Mouse (Mus musculus): ENCODE results near the gene Pnkp. TPM values are rescaled to one million over a fixed set of nuclear protein-coding genes. Genes with fewer than 3 reads are reported as not detected.

Pnkp gene
- polyA plus RNA-seq, 1 experiment from 2014 or later: 28.0 TPM

DNA sequence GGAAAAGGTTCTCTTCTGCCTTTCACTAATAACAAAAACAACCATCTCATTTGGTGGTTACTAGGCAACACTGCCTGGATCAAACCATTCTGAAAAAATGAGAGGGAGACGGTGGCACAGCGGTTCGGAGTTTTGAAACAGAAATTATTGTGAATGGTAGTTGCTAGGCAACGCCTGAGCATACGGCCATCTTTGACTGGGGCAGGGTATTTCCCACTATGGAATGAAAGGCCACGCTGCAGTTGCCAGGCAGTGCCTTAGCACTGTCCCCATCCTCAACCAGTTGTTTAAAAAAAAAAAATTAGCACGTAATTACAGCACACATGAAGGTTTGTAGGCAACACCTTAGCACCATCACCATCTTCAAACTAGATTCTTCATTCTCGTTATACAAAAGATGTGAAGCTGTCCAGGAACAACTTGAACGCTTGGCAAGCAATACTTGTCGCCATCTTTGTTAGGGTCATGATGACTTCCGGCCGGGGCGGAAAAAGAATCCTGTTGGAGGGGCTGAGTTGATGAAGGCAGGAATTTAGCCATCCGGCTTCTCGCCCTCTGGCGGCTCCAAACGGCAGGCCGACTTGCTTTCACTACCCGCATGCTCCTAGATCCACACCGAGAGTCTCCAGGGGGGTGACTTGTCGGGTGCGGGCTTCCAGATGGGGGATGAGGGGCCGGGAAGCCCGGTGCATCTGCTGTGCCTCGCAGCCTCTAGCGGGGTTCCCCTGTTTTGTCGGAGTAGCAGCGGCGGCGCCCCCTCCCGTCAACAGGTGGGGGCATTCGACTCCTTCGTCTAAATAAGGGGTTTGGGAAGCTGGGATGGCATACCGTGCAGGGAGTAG is 38.9 kb downstream of the Pnkp start, which contains the start of gene Fuz:
TSS of gene Fuz (plus strand) at position 487 of the 842 bp plus-strand sequence.
- Histone ChIP-seq H3K4me1 (ENCODE audit: control insufficient read depth, insufficient read depth, low read length) (peaks cover 29% of the 10 kb centered on the region), H3K27me3 (ENCODE audit: control insufficient read depth, insufficient read depth, low read length) (no peaks in the 10 kb centered on the region), H3K36me3 (ENCODE audit: control insufficient read depth, insufficient read depth) (no peaks in the 10 kb centered on the region; the same call in 1 of the 2 replicates), H3K27ac (ENCODE audit: low read length) (peak within 1 kb of the TSS; percentile 91), H3K4me3 (ENCODE audit: low read length) (peak within 1 kb of the TSS; percentile 75), H3K9ac (ENCODE audit: low read length) (peak within 1 kb of the TSS; percentile 88), H3K4me2 (ENCODE audit: low read depth, low read length) (peak within 1 kb of the TSS; percentile 70), H3K9me3 (replicated peaks; ENCODE audit: control insufficient read depth, low read length) (no peaks in the 10 kb centered on the region)
- ATAC-seq (replicated peaks; ENCODE audit: extremely low read depth, insufficient read depth, low FRiP score): peak; percentile 49
- WGBS: 2% methylated on average over 34 of the region's 34 CpGs

DNA sequence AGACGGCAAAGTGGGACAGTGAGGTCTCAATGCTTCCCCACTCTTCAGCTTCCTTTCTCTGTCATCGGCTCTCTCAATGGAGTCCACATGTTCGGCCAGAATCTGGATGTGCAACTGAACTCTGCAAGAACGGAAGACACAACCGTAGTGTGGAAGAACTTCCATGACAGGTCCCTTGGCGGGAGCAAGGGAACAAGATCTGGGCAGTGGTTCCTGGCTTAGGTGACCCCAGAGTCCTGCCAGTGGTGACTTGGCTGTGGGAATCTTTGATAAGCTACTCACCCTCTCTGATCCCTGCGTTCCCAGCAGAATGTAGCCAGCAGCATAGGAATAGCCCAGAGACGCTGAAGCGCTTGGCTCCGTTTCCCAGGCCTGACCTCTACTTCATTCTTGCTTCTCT is 39.6 kb downstream of the Pnkp start:
- H3K4me1 ChIP-seq (ENCODE audit: control insufficient read depth, insufficient read depth, low read length): peaks cover 25% of the 10 kb centered on the region
- H3K27me3 ChIP-seq (ENCODE audit: control insufficient read depth, insufficient read depth, low read length): no peaks in the 10 kb centered on the region
- 31% methylated on average over 10 of the region's 10 CpGs for WGBS
- peak overlapping the region; percentile 75 for H3K4me3 ChIP-seq (ENCODE audit: low read length)
- peak overlapping the region; percentile 91 for H3K27ac ChIP-seq (ENCODE audit: low read length)
- peak overlapping the region; percentile 88 for H3K9ac ChIP-seq (ENCODE audit: low read length)
- no peaks in the 10 kb centered on the region; the same call in 1 of the 2 replicates for H3K36me3 ChIP-seq (ENCODE audit: control insufficient read depth, insufficient read depth)
- peak overlapping the region; percentile 70 for H3K4me2 ChIP-seq (ENCODE audit: low read depth, low read length)
- no peaks in the 10 kb centered on the region for H3K9me3 ChIP-seq (replicated peaks; ENCODE audit: control insufficient read depth, low read length)
- ATAC-seq (replicated peaks; ENCODE audit: extremely low read depth, insufficient read depth, low FRiP score): no peak

DNA sequence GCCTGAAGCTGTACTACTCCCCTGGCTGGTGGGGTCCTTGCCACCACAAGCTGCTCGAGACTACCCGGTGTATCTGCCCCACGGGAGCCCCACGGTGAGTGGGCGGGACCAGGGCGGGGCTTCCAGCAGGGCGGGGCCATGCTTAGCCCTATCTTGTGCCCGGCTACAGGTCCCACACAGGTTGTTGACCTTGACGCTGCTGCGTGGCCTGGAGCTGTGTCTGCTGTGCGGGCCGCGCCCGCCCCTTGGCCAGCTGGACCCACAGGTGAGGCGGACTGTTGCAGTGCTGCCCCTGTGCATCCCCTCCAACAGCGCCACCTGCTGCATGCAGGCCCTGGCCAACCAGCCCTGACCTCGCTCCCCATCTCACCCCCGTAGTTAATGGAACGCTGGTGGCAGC is 41.7 kb downstream of the Pnkp start:
- Histone ChIP-seq H3K36me3 (ENCODE audit: control insufficient read depth, insufficient read depth) (peaks cover 7% of the 10 kb centered on the region), H3K9me3 (replicated peaks; ENCODE audit: control insufficient read depth, low read length) (no peaks in the 10 kb centered on the region), H3K4me2 (ENCODE audit: low read depth, low read length) (no peak overlapping the region), H3K27me3 (ENCODE audit: control insufficient read depth, insufficient read depth, low read length) (no peaks in the 10 kb centered on the region), H3K27ac (ENCODE audit: low read length) (no peak overlapping the region), H3K4me1 (ENCODE audit: control insufficient read depth, insufficient read depth, low read length) (peaks cover 19% of the 10 kb centered on the region), H3K9ac (ENCODE audit: low read length) (no peak overlapping the region), H3K4me3 (ENCODE audit: low read length) (no peak overlapping the region)
- 39% methylated on average over 19 of the region's 19 CpGs for WGBS
- no peak for ATAC-seq (replicated peaks; ENCODE audit: extremely low read depth, insufficient read depth, low FRiP score)

DNA sequence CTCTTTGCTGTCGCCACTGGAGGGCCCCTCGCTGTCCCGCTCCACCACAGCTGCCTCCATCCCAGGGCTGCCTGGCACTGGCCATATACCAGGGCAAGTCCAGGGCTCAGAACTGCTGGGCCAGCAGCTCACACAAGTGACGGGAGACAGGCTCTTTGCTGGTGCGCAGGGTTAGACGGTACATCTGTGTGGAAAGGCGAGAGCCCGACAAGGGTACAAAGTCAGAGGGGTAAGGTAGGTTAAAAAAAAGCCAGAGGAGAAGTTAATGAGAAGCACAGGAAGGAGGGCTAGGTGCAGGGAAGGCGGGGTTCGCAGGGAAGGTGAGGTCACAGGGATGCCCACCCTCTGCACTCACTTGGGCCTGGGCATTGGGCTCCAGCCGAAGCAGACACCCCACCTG is 43.7 kb downstream of the Pnkp start:
- peaks cover 26% of the 10 kb centered on the region for H3K36me3 ChIP-seq (ENCODE audit: control insufficient read depth, insufficient read depth)
- no peak overlapping the region for H3K4me2 ChIP-seq (ENCODE audit: low read depth, low read length)
- no peak overlapping the region for H3K9ac ChIP-seq (ENCODE audit: low read length)
- ATAC-seq (replicated peaks; ENCODE audit: extremely low read depth, insufficient read depth, low FRiP score): no peak
- no peaks in the 10 kb centered on the region for H3K27me3 ChIP-seq (ENCODE audit: control insufficient read depth, insufficient read depth, low read length)
- peaks cover 19% of the 10 kb centered on the region for H3K4me1 ChIP-seq (ENCODE audit: control insufficient read depth, insufficient read depth, low read length)
- no peaks in the 10 kb centered on the region for H3K9me3 ChIP-seq (replicated peaks; ENCODE audit: control insufficient read depth, low read length)
- WGBS: 91% methylated on average over 11 of the region's 11 CpGs
- no peak overlapping the region for H3K27ac ChIP-seq (ENCODE audit: low read length)
- no peak overlapping the region for H3K4me3 ChIP-seq (ENCODE audit: low read length)

DNA sequence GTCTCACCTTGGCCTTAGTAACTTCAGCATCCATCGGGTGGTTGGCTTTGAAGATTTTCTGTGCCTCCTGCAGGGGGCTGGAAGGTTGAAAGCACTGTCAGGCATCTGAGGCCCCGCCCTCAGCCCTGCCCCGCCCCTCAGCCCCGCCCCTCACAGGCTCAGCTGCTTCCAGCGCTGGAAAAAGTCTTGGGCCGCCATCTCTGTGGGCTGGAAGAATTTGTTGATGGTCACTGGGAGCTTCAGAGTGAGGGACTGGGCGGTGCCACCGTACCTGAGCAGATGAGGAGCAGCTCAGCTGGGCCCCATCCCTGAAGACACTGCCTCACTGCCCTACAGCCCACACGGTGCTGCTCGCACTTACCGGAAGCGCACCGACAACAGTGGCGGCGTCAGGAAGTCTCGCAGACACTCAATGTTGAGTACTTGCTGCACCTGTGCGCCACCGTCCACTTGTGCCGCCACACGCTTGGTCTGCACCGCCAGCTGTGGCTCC is 44.3 kb downstream of the Pnkp start:
- ATAC-seq (replicated peaks; ENCODE audit: extremely low read depth, insufficient read depth, low FRiP score): peak; percentile 20; the same call in 1 of the 2 replicates
- 16% methylated on average over 21 of the region's 21 CpGs for WGBS
- peak overlapping the region; percentile 52 for H3K4me2 ChIP-seq (ENCODE audit: low read depth, low read length)
- H3K27ac ChIP-seq (ENCODE audit: low read length): peak overlapping the region; percentile 14; the same call in 1 of the 2 replicates
- peaks cover 31% of the 10 kb centered on the region for H3K36me3 ChIP-seq (ENCODE audit: control insufficient read depth, insufficient read depth)
- no peaks in the 10 kb centered on the region for H3K27me3 ChIP-seq (ENCODE audit: control insufficient read depth, insufficient read depth, low read length)
- peaks cover 19% of the 10 kb centered on the region for H3K4me1 ChIP-seq (ENCODE audit: control insufficient read depth, insufficient read depth, low read length)
- H3K9me3 ChIP-seq (replicated peaks; ENCODE audit: control insufficient read depth, low read length): no peaks in the 10 kb centered on the region
- peak overlapping the region; percentile 37 for H3K4me3 ChIP-seq (ENCODE audit: low read length)
- no peak overlapping the region; the same call in 1 of the 2 replicates for H3K9ac ChIP-seq (ENCODE audit: low read length)

DNA sequence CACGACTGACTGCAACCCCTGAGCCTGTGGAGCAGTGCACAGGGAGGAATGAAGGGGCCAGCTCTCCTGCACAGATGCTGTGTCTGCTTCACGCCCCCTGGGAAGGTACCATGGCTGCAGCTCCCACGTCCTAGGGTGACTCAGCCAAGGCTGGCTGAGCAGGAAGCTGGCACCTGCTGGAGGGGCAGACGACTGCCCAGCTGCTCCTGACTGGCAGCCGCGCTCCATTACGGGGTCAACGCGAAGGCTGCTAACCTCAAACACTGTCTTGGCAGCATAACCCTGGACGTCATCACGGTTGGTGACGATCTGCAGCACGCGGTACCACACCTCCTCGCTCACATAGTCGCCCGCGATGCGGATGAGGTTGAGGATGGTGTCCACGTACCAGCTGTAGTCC is 48.5 kb downstream of the Pnkp start:
- H3K36me3 ChIP-seq (ENCODE audit: control insufficient read depth, insufficient read depth): peaks cover 42% of the 10 kb centered on the region
- H3K9me3 ChIP-seq (replicated peaks; ENCODE audit: control insufficient read depth, low read length): no peaks in the 10 kb centered on the region
- H3K27ac ChIP-seq (ENCODE audit: low read length): no peak overlapping the region
- H3K4me2 ChIP-seq (ENCODE audit: low read depth, low read length): no peak overlapping the region
- H3K9ac ChIP-seq (ENCODE audit: low read length): no peak overlapping the region
- peaks cover 4% of the 10 kb centered on the region; the same call in 1 of the 2 replicates for H3K4me1 ChIP-seq (ENCODE audit: control insufficient read depth, insufficient read depth, low read length)
- no peaks in the 10 kb centered on the region for H3K27me3 ChIP-seq (ENCODE audit: control insufficient read depth, insufficient read depth, low read length)
- WGBS: 86% methylated on average over 20 of the region's 20 CpGs
- no peak for ATAC-seq (replicated peaks; ENCODE audit: extremely low read depth, insufficient read depth, low FRiP score)
- no peak overlapping the region for H3K4me3 ChIP-seq (ENCODE audit: low read length)

DNA sequence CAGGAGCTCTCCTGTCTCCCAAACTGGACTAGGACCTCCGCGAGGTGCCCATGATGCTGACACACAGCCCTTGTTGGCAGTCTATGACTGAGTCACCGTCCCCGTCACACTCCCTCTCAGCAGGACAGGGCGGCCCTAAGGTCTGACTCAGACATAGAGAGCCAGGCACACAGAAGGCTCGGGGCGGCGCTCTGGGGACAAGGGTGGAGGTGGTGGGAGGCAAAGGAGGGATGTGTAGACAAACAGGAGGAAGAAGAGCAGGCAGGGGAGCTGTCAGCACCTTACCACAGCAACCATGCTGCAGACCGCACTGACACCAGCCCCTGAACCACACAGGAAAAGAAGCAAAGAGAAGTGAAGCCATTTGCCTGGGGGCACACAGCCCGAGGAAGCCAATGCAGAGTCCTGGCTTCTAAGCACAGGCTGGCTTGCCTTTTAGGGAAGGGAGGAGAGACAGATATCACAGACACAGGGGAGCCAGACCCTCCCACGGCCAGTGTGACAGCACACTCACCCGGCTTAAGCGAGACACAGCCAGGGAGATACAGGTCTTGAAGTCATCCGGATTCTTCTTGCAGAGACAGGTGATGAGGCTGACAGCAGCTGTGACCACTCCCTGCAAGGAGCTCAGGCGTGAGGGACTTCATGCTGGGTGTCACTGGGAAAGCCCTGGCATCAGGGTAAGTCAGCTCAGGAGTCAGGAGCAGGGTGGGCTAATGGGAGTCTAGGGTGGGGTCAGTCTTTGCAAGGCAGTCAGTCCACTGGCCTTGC is 52.0 kb downstream of the Pnkp start:
- H3K4me3 ChIP-seq (ENCODE audit: low read length): no peak overlapping the region
- H3K36me3 ChIP-seq (ENCODE audit: control insufficient read depth, insufficient read depth): peaks cover 42% of the 10 kb centered on the region
- H3K27me3 ChIP-seq (ENCODE audit: control insufficient read depth, insufficient read depth, low read length): no peaks in the 10 kb centered on the region
- no peak overlapping the region for H3K9ac ChIP-seq (ENCODE audit: low read length)
- no peak overlapping the region for H3K4me2 ChIP-seq (ENCODE audit: low read depth, low read length)
- no peaks in the 10 kb centered on the region for H3K9me3 ChIP-seq (replicated peaks; ENCODE audit: control insufficient read depth, low read length)
- WGBS: 72% methylated on average over 15 of the region's 15 CpGs
- no peak overlapping the region for H3K27ac ChIP-seq (ENCODE audit: low read length)
- ATAC-seq (replicated peaks; ENCODE audit: extremely low read depth, insufficient read depth, low FRiP score): no peak
- no peaks in the 10 kb centered on the region for H3K4me1 ChIP-seq (ENCODE audit: control insufficient read depth, insufficient read depth, low read length)

All from heart, embryonic 16.5 days (tissue).